In the genomic region with DNA sequence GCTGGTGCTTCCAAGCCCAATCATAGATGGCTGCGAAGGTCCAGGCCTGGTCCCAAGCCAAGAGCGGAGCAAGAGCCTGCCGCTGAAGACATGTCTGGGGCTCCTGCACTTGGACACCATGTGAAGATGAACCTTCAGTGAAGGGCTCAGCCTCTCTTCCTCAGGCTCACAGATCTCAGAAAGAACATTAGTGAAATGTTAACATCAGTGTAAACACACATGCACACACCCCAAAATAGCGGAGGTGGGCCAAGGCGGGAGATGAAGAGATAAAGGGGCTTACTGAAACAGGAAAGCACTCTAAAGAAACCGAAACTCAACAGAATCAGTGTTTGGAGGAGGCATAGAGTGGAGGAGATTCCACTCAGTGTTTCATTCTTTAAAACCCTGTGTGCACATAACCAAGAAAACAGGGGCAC, we compare ENCODE assay signal across 9 mouse cellular contexts. TPM values are rescaled to one million over a fixed set of nuclear protein-coding genes. Genes with fewer than 3 reads are reported as not detected.
DNase-seq lines count a peak whose midpoint lies in the region; ATAC-seq and TF ChIP-seq lines count a peak whose summit lies in the region.
"Had no signal": no experiment of that assay in that cellular context is flagged by ENCODE, and none has a peak within 500 bp of the region (broad histone marks: within the 10 kb centered on the region; RNA-seq: fewer than 3 reads in every experiment).

No protein-coding gene starts in this region.

- no peaks in the 10 kb centered on the region for H3K36me3 ChIP-seq in liver, postnatal 0 days (replicated peaks; ENCODE audit: insufficient read depth, low read length)
- no peaks in the 10 kb centered on the region for H3K36me3 ChIP-seq in lung, embryonic 14.5 days (ENCODE audit: insufficient read depth)
- H3K36me3 ChIP-seq: embryonic facial prominence, embryonic 13.5 days; heart, embryonic 13.5 days had no signal

- no peak overlapping the region for H3K27ac ChIP-seq in liver, postnatal 0 days (ENCODE audit: low read depth)
- no peak overlapping the region for H3K27ac ChIP-seq in lung, embryonic 14.5 days (ENCODE audit: low read depth)
- H3K27ac ChIP-seq: heart, embryonic 13.5 days had no signal

- TF ChIP-seq EP300 in liver, postnatal 0 days (IDR thresholded peaks at IDR 0.05; ENCODE audit: low read depth), result no peak

- no peak overlapping the region for H3K4me3 ChIP-seq in liver, postnatal 0 days (ENCODE audit: low read depth, low read length)
- H3K4me3 ChIP-seq in lung, embryonic 14.5 days (ENCODE audit: low read depth, low read length), result no peak overlapping the region
- H3K4me3 ChIP-seq: embryonic facial prominence, embryonic 13.5 days; heart, embryonic 13.5 days had no signal

- peak overlapping the region; percentile 29; the same call in 1 of the 2 replicates for H3K4me2 ChIP-seq in liver, postnatal 0 days (ENCODE audit: low read depth, low read length)
- no peak overlapping the region for H3K4me2 ChIP-seq in lung, embryonic 14.5 days
- H3K4me2 ChIP-seq: embryonic facial prominence, embryonic 13.5 days; heart, embryonic 13.5 days had no signal

- TF ChIP-seq CTCF in liver, postnatal 0 days (IDR thresholded peaks at IDR 0.05; ENCODE audit: low read depth), result no peak
- no peak for TF ChIP-seq CTCF in lung, embryonic 14.5 days (IDR thresholded peaks at IDR 0.05; ENCODE audit: low read depth)

- H3K9me3 ChIP-seq in liver, postnatal 0 days (ENCODE audit: low read length), result no peaks in the 10 kb centered on the region
- no peaks in the 10 kb centered on the region for H3K9me3 ChIP-seq in lung, embryonic 14.5 days (ENCODE audit: low read depth, low read length)
- H3K9me3 ChIP-seq: embryonic facial prominence, embryonic 13.5 days; heart, embryonic 13.5 days had no signal

- DNase-seq in liver, postnatal 0 days, result no peak
- no peak for DNase-seq in liver
- peak; percentile 41 to 56 for DNase-seq in heart, adult 9 months (ENCODE audit: low spot score in 2 of 2)
- DNase-seq in lung, embryonic 14.5 days, result peak; percentile 34
- peak; percentile 79 for DNase-seq in thymus, postnatal 25 days
- no peak for DNase-seq in layer of hippocampus, adult 8-10 months (ENCODE audit: low spot score in 2 of 2)

- ATAC-seq in liver, postnatal 0 days, result no peak
- ATAC-seq in lung, embryonic 14.5 days (ENCODE audit: insufficient read depth), result 0 out of 2 replicates have a peak, but pooled peaks have one; percentile 15
- no peak for ATAC-seq in monocyte, adult 5-6 weeks (replicated peaks; ENCODE audit: insufficient number of reproducible peaks, low FRiP score, low TSS enrichment, poor library complexity, severe bottlenecking)

- 51% methylated on average over 6 of the region's 6 CpGs for WGBS in liver, postnatal 0 days (ENCODE audit: insufficient replicate concordance)
- WGBS in lung, embryonic 14.5 days, result 59% methylated on average over 6 of the region's 6 CpGs

- H3K9ac ChIP-seq in liver, postnatal 0 days (replicated peaks), result no peak overlapping the region
- H3K9ac ChIP-seq in lung, embryonic 14.5 days, result no peak overlapping the region
- H3K9ac ChIP-seq: embryonic facial prominence, embryonic 13.5 days; heart, embryonic 13.5 days had no signal

- H3K4me1 ChIP-seq in liver, postnatal 0 days (ENCODE audit: insufficient read depth), result peaks cover 12% of the 10 kb centered on the region
- peaks cover 16% of the 10 kb centered on the region for H3K4me1 ChIP-seq in lung, embryonic 14.5 days (ENCODE audit: insufficient read depth)

- H3K27me3 ChIP-seq in liver, postnatal 0 days (ENCODE audit: insufficient read depth, low read length), result no peaks in the 10 kb centered on the region
- no peaks in the 10 kb centered on the region for H3K27me3 ChIP-seq in lung, embryonic 14.5 days (ENCODE audit: insufficient read depth, low read length)
- H3K27me3 ChIP-seq: embryonic facial prominence, embryonic 13.5 days; heart, embryonic 13.5 days had no signal

RNA-seq across cellular contexts. Expression of gene Ets2, which starts 48.3 kb away (rescaled TPM):
- polyA plus RNA-seq in liver, postnatal 0 days (2015; fragmentation: Nextera tagmentation; extraction: Ambion mirVana), result 13.2 and 13.5 TPM in 2 replicates
- 72.6 and 74.7 TPM in 2 replicates for polyA plus RNA-seq in lung, embryonic 14.5 days (2014; fragmentation: Nextera tagmentation; extraction: Ambion mirVana)
- total RNA-seq in layer of hippocampus, adult 8-10 months (2022), result 10 to 100 TPM; 67.2 to 81.0 (median 75.2) TPM
- total RNA-seq in monocyte, adult 5-6 weeks (2017), result 51.5 to 79.9 TPM (median 76.7 TPM) in 3 replicates

Comparison
In these comparisons a context has a peak if more than half of its experiments do, and no peak if none do; other contexts are left out.
1. DNase-seq: peak in heart, adult 9 months (2 of 2), lung, embryonic 14.5 days (single experiment) and thymus, postnatal 25 days (single experiment); none in liver, postnatal 0 days (single experiment), liver (single experiment) and layer of hippocampus, adult 8-10 months (0 of 2).